Mouse (Mus musculus) urinary bladder, postnatal 36 days (tissue): ENCODE results near the gene Gkn1.

Experiments used
- DNase-seq, 2 experiments: peaks; one replicate each; pipeline ENCODE4 v3.0.0; 2022; ENCODE audit warnings: low spot score in 2 of 2, mixed read lengths in 1 of 2

The Gkn1 gene

GRCm38 (mm10) chr6:87326932-87327331 lies 23.8 kb downstream of the Gkn1 start:
- DNase-seq = no peak

- DNase-seq = no peak
These were observed 27.4 kb downstream of the Gkn1 start for GRCm38 (mm10) chr6:87323381-87323780.

DNA sequence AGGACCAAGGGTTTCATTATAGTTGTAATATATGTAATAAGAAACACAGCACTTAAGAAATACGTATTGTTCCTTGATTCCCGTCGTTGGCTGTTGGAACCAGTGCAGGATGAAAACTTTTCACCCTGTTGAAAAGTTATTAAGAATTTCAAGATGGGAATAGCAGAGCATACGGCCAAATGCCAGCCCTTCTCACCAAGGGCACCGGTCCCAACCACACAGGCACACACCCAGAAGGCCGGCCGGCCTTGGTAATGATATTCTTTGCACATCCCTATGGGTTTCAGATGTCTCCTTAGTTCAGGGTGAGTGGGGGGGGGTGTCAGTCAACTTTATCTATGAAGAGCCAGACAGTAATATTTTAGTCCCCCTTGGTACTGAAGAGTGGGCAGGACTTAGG lies 32.1 kb downstream of the Gkn1 start:
- DNase-seq = no peak

DNA sequence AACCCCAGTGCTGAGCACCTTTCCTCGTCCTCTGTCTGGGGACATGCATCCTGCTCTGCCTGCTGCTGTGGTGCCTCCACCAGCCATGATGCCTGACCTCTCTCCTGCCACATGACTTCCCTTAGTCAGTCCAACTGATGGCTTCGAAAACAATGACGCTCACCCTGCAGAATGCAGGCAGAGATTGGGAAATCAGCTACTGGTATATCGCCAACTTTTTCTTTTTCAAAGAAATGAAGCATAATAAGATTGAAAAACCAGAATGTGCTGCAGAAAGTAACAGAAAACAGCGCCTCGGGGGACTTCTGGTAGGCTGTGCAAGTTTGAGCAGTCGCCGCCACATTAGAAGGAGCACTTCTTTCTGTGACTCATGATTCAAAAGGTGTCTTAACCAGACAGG lies 33.8 kb downstream of the Gkn1 start:
- DNase-seq = peak; percentile 26 to 52

DNA sequence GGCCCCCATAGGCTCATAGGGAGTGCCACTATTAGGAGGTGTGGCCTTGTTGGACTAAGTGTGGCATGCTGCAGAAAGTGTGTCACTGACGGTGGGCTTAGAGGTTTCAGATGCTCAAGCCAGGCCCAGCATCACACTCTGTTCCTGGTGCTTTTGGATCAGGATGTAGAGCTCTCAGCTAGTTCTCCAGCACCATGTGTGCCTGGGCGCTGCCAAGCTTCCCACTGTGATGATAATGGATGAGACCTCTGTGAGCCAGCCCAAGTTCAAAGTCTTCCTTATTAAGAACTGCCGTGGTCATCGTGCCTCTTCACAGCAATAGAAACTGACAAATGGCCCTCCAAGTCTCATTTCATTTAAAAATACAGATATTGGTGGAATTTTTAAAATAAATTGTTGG lies 38.0 kb downstream of the Gkn1 start:
- no peak for DNase-seq

GRCm38 (mm10) chr6:87304486-87304885 lies 46.3 kb downstream of the Gkn1 start:
- no peak for DNase-seq

DNA sequence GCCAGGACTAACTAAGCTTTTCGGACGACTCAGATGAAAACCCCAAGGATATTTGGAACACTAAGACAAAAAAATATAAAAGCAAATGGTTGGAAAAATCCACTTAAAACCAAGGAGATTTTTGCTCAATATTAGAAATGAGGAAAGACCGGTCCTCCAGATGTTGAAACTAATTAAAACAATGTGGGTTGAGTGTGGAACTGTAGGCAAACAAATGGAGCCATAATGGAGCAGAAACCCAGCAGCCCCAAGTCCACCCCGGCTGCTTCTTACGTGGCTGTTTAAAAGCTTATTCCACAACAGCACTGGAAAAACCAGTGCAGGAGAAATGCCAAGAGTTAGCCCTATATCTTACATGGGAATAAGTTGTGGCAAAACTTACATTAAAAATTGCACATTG lies 48.0 kb downstream of the Gkn1 start:
- DNase-seq = no peak

GRCm38 (mm10) chr6:87301991-87302390 lies 48.8 kb downstream of the Gkn1 start:
- no peak for DNase-seq
